Mouse (Mus musculus) neural tube, embryonic 10.5 days (tissue): ENCODE data around the gene Rnf214.

Experiments used
- DNase-seq: peaks from one replicate; pipeline ENCODE4 v3.0.0-alpha.2; 2017; ENCODE audit warnings: low spot score; ENCODE audit errors: extremely low spot score

Rnf214 gene

DNA sequence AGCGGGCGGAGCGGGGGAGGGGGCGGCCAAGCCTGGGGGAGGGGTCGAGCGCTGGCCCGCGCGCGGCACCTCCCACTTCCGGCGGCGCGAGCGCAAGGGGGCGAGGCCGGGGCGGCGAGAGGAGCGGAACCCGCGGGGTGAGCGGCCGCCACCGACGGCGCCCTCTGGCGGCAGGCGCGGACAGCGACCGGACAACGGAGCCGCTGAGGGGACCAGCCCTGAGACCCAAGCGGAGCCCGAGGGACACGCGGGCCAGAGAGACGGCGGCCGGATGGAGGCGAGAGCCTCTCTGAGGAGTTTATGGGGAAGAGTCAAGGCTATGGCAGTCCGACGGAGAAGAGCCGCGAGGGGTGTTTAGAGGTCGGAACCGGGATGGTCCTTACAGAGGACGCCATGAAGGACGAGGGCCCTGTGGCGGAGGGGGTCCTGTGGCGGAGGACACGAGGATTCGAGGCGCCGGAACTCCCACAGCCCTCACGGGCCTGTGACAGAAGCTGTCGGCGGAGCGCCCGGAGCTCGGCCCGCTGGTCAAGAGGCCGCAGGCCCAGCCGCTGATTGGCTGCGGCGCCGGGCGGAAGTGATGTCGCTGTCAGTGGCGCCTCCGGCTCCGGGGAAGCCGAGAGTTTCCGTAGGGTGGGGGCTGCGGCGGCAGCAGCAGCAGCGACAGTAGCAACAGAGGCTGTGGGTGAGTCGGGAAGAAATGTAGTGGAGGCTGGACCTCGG, at the start of gene Rnf214, which contains the start of gene Pcsk7:
Gene Rnf214, minus strand, starts transcription at position 557 of the 723 bp plus-strand sequence.
Gene Pcsk7, plus strand, starts transcription at position 143 of the 723 bp plus-strand sequence.
- DNase-seq, result peak; percentile 90

DNA sequence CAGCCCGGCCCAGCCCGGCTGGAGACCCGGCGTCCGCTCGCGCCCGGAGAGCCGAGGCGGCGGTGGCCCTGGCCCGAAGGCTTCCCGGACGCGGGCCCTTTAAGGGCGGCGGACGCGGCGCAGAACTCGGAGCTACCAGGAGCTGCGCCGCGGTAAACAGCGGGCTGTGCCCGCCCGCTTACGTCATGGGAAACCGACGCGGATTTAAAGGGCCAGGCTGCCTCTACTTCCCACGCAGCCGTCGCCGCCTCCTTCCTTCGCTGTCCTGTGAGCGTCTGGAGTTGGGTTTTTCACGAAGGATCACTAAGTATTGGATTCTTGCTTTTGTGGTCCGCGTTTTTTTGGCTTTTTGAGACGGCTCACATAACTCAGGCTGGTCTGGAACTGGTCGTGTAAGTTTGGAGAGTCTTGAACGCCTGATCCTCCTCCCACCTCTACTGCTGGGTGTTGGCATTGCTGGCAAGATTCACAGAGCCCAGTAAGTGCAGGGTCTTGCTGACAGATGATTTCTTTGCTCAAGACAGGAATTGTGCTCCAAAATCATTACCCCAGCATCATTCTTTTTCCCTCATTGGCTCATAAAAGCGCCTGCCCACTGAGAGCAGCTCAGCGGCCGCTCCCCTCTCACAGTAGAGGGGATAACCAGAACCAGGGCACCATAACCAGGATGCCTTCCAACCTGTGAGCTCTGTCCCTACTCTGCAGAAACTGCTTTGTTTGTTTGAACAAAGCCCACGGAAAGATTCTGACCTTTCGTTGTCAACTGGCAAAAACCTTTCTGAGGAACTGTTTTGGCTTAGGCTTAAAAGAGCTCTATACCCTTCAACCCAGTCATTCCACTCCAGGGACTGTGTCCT, 48.6 kb upstream of the Rnf214 start, which contains the start of gene Sidt2:
Gene Sidt2, minus strand, starts transcription at position 152 of the 857 bp plus-strand sequence.
- peak; percentile 87 for DNase-seq

DNA sequence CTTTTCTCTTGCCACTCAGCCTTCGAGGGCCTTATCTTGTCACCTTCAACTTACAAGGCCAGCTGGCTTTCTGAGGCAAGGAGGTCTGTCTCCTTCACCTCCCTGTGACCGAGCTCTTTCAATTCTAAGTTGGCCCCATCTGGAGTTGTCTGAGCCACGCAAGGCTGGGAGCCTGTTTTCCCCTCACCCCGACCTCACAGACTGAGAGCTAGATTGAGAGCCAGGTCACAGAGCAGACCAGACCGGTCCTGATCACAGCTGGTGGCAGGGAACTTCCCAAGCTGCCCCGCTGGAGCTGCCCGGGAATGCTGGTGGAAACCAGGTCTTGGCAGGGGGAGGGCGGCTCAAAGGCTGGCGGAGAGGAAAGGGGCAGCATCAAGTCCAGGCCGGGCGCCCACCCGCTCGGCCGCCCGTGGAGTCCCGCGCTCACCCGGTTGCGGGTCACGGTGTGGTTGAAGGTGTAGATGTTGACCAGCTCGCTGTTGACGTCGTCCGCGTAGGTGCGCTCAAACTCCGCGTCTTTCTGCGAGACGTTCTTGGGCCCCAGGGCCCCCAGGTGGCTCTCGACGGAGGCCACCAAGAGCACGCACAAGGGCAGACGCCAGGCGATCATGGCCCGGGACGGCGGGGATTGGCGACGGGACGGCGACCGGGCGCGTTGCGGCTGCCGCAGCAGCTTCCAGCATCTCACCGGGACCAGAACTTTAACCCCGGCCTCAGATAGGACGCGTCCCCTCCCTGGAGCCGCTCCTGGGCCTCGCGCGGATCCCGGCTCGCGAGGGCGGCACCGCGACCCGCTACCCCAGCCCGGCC, 47.8 kb upstream of the Rnf214 start:
- DNase-seq, result peak; percentile 64

DNA sequence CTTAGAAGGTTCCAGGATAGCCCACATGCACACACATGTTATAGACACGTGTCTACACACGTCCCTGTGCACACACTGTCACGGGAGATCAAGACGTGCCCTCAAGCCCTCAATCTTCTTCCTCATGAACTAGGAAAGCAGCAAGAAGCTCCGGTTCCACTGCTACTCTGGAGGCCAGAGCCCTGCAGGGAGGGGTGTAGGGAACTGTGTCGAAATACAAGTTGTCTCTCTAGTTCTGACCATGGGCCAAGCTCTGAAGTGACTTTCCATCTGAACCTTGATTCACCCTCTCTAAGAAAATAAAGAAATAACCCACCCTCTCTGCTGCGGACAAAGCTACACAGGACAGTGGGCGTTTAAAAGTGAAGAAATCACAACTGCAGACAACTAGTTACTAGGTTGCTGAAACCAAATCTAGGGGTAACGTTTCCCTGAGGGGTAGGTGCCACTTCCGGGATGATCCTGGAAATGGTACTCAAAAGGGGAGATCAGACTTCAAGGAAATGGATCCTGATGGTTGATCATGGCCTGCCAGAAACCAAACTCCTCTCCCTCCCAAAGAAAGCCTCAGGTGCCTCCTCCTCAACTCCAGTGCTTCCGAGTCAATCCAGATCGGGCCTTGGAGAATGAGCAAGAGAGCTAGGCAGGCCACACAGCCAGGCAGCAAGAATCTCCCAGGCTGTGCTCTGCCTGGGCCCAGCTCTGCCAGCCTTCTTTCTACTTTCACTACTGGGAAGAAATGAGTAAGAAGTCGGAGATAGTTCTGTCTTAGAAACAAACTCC, 47.0 kb upstream of the Rnf214 start:
- no peak for DNase-seq

DNA sequence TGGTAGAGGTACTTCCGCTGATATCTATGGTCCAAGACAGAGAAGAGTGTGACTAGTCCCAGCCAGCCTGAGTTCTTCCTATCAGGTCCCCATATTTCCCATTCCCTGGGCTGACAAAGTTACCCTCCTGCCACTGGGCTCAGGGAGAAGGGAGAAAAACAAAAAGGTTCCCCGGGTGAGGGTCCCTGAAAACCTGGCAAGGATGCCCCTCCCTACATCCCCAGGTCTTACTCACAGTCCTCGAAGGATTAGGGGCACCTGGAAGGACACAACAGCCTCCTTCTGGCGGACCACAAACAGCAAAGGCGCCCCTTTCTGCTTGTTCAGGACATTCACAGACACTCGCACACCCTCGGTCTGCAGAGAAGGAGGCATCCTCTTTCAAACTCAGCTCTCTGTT, 46.2 kb upstream of the Rnf214 start:
- DNase-seq, result no peak

DNA sequence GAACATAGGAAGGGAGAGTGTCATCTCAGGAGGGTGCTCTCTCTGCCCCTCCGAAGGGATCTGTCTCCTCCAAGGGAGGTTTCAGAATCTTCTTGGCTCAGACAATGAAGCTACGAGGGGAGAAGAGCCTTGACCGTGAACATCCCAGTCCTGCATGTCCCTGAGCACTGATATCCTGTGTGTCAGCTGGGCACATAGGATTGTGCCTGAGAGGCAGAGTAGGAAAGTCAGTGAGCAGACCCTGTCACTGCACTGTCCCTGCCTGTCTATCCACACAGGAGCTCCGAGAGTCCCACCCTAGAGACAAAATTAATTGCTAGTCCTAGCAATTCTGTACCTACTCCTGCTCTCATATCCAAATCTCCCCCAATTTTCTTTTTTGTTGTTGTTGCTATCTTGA, 45.3 kb upstream of the Rnf214 start:
- no peak for DNase-seq

DNA sequence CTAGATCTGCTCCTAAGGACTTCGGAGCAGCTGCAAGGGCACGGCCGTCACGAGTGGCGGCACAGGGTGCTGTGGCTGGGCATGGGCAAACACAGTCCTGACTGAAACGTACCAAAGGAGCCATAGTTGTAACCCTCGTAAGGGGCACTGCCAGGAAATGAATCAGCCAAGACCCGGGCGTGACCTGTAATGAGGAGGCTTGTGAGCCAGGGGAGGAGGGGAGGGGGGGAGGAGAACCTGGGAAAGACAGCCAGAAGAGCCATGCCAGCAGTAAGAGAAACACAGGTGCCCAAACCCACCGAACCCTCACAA, 40.1 kb upstream of the Rnf214 start:
- no peak for DNase-seq

DNA sequence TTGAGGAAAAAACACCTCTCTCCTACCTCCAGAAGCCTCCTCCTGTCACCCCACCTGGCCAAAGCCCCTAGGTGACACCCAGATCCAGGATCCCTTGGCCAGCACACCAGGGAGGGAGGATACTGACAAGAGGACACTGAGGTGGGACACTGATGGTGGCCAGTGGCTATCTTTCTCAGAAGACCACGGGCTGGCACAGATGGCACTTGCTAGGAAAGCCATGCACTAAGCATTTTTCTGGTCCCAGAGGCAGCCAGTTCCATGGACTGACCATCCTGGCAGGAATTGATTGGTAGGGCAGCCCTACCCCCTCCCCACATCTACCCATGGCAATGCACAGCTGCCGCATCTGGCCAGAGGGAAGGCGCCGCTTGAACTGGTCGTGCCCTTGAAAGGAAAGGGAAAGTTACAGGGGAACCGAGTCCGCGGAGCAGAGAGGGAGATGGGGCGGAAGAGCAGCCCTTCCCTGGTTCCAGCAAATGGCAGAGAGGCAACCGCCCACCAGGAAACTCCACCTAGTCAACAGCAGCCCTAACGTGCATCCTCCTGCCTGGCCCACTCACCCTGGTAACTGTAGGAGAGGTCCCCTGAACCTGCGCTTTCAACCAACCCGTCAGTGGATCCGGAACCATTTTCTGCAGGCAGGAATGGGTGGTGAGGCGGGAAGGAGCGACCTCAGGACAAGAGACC, 39.6 kb upstream of the Rnf214 start:
- no peak for DNase-seq

DNA sequence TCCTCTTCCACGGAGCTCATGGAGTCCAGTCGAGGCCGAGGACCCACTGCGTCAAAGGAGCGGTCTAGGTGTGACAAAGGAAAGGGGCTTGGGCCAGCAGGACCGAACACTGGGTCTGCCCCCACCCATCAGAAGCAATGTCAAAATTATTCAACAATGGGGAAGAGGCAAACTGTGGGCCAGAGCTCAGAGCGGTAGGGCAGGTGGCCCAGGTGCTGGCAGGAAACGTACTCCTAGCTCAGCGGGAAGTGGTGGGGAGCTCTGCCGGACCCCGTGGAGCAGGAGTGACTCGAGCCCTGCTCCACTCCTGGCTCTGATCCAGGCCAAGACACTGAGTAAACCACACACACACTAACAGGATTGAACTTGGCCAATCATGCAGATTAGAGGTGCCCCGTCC, 39.0 kb upstream of the Rnf214 start:
- DNase-seq, result no peak

DNA sequence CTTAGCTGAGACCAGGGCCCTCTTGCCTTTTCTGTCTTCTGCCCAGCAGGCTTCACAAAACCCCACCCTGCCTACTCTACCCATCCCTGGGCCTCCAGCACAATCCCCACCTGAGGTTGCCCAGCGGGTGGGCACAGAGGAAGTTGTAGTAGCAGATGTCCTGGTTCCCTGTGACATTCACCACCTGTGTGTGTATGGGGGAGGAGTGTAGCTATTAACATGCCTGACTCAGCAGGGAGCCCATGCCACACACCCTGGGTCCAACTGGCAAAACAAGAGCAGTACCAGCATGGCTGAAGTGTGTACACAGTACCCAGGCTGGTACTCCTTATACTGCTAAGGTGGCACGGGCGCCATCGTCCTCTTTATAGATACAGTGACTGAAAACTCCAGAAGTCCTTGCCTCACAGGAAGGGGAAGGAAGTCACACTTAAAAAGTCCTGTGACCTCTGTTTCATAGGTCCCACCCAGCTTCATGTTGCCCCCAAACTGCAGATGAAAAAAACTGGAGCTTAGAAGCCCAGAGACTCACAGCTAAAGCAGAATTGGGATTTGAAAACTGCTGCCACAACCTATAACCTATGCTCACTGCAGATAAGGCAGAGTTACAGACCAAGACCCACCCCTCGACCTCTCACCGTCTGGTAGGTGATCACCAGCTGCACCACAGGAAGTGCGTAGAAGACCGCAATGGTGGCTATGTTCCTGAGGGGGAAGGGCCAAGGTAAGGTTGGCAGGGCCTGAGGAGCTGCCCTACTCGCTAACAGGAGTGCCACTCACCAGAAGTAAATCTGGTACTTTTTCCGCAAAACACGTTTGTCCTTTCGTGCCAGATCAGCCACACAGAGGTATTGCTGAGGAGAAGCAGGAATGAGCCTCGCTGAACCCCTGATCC, 38.0 kb upstream of the Rnf214 start:
- no peak for DNase-seq

DNA sequence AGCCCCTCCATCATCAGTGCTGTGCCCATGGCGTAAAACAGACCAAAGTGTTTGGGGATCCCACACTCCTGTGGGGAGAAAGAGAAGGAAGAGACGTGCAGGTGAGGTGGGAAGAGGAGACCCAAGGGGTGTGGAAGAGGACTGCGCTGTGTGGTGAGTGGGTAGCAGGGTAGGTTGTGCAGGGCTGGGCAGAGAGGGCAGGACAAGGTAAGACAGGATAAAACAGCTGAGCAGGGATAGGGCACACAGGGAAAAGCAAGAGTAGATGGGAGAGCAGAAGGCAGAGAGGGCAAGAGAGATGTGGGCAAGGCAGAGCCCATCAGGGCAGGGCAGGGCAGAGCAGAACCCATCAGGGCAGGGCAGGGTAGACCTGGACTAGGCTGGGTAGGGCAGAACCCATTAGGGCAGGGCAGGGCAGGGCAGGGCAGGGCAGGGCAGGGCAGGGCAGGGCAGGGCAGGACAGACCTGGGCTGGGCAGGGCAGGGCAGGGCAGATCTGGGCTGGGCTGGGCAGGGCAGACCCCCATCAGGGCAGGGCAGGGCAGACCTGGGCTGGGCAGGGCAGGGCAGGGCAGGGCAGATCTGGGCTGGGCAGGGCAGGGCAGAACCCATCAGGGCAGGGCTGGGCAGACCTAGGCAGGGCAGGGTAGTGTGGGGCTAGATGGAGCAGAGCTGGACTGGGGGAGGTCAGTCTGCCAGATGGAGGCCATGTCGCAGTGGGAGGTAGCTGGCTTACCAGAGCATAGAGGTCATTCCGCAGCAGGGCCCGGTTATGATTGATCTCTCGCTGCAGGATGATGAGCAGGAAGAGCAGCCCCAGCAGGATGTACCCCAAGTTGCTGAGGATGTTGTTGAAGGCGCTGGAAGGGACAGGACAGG, 37.2 kb upstream of the Rnf214 start:
- DNase-seq, result no peak

DNA sequence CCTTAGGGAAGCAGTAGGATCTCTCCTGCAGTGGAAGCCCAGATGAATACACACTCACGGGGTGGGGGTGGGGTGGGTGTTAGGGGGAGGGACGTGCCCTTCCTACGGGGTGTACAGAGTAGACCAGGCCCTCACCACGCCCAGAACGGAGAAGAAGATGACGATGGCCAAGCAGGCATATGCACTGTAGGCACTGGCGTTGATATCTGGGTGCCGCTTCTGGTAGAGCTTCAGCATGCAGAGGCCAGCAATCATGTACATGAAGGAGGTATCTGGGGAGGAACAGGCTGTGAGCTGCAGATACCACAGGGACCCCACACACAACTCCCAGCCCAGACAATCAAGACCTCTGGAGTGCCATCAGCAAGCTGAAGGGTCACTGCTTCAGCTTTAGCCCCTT, 36.2 kb upstream of the Rnf214 start:
- no peak for DNase-seq

DNA sequence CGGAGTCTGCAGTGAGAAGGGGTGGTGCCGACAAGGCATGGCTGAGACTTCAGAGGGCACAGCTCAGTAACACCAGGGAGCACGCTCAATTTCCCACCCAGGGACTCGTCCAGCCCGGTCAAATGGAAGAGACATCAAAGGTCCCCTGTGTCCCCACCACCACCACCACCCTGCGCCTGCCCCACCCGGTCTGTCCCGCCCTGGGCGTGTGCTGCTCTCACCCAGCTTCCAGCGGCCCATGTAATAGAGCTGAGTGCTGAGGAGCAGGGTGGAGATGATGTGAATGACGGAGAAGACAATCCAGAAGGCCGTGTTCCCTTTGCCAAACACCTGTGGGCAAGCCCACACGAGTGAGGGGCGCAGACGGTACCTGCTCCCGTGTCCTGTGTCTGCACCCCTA, 35.8 kb upstream of the Rnf214 start:
- DNase-seq, result no peak

DNA sequence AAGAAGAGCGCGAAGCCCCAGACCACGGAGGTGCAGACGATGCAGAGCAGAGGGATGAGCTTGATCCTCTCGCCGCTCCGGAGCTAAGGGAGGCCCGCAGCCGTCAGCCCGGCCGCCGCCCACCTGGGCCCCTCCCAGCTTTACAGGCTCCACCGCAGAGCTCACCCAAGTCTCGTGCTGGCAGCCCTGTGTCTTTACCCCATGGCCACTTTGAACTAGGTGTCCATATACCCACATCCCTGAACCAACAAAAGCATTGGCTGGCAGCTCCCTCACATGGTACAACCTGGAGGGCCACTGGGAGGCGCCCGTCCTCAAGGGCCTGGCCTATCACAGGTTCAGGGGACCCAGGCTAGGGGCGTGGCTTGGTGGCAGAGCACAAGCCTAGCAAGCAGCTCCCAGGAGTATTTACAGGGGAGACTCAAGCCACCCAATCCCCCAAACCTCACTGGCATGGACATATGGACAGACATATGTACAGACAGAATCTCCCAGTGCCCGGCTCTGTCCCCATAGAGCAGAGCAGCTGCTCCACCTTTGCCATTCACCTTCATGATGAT, 34.7 kb upstream of the Rnf214 start:
- no peak for DNase-seq

DNA sequence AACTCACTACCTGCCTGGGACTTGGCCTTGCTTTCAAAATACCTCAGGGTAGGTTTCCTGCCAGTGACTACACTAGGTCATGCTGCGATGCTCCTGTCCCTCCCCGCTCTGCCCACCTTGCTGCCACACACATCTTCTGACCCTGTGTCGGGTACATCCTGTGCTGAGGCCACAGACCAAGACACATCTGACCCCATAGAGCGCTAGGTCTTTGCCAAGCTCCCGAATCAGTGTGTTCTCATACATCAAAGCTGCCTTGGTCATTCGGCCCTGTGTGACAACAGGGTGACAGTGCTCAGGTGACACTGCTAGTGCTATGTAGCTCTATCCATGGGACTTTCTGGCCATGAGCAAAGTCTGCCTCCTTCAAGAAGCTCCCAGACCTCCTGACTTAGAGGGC, 33.1 kb upstream of the Rnf214 start:
- DNase-seq, result no peak

DNA sequence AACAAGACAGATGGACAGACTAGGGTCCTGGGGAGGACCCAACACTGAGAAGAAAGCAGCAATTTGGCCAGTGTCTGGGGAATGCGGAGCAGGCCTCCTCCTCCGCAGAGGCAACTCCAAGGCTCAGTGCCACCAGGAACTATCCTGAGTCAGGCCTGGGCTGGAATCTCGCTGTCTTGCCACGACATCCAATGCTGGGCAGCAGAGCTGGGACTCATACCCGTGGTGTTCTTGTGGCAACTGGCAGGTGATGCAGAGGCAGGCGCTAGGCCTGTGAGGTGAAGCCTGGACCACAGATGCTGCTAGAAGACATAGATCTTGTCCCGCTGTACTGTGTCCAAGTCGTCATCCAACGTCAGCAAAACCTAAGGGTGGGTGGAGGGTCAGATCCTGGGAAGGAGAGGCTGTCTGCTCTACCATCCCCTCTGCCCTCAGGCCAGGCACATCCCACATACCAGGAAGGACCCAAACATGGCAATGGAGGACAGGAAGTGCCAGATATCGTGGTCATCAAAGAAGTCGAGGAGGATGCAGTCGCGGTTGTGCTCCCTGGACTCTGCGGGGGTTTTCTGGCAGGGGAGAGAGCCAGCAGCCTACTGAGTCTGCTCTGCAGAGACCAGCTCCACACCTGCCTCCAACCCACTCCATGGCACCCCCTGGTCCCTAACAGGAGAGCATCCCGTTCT, 32.4 kb upstream of the Rnf214 start:
- DNase-seq, result no peak

DNA sequence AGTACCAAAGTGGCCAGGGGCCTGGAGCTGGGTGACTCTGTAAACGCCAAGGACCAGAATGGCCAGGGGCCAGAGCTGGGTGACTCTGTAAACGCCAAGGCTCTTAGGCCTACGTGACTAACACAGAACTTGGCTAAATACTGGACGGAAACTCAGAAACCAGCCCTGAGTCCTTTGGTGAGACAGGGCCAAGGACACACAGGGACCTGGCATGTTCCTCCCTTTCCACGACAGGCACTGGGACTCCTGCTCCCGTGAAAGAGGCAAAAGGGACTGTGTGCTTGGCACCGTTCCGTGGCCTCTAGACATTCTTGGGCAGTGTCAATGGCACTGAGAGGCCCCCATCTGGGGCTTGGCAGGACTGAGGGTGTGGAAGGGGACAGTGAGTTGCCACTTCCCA, 31.4 kb upstream of the Rnf214 start:
- DNase-seq, result no peak

DNA sequence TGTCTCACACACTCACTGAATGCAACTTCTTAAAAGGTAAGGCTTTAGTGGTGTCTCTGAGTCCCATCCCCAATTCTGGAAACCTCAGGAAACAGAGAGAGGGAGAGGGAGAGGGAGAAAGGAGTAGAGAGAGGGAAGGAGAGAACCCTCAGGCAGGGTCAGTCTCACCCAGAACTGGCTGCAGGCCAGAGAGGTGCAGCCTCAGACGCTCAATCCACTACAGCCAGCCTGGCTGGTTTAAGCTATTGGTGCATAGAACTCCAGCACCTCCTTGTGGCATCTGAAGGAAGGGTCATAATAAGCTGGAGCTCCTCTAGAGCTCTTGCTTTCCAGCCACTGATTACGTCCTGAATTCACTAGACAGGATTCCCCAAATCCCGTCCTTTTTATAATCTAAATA, 30.2 kb upstream of the Rnf214 start:
- DNase-seq, result peak; percentile 49
